Mouse (Mus musculus): Measurements from ENCODE around the gene Sh3bgrl3.

DNA sequence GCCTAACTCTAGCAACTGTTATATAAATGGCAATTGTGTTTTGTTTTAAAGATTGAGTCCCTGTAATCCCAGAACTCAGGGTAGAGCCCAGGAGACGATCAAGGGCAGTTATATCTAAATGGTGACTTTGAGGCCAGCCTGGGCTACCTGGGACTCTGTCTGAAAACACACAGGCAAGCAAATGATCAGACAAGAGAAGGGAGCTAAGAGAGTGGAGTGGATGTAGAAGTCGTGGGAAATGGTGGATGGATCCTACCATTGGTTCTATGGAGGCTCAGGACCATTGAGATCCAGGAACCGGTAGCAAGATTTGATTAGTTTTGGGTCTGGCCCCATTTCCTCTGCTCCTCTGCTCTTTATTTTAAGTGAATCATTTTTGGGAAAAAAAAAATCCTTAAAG lies 32.5 kb downstream of the Sh3bgrl3 start:
- TF ChIP-seq CTCF (IDR thresholded peaks at IDR 0.05; ENCODE audit: extremely low read depth, insufficient read depth, low read length), result no peak
- TF ChIP-seq POLR2A (IDR thresholded peaks at IDR 0.05; ENCODE audit: extremely low read depth, insufficient read depth, low read length), result no peak

All from cortical plate, adult 2 months (tissue).